Mouse (Mus musculus): ENCODE data around the gene Zic2. TPM values are rescaled to one million over a fixed set of nuclear protein-coding genes. Genes with fewer than 3 reads are reported as not detected.

Gene Zic2
- not detected in 2 replicates for polyA plus RNA-seq (2012; rRNA removed)

DNA sequence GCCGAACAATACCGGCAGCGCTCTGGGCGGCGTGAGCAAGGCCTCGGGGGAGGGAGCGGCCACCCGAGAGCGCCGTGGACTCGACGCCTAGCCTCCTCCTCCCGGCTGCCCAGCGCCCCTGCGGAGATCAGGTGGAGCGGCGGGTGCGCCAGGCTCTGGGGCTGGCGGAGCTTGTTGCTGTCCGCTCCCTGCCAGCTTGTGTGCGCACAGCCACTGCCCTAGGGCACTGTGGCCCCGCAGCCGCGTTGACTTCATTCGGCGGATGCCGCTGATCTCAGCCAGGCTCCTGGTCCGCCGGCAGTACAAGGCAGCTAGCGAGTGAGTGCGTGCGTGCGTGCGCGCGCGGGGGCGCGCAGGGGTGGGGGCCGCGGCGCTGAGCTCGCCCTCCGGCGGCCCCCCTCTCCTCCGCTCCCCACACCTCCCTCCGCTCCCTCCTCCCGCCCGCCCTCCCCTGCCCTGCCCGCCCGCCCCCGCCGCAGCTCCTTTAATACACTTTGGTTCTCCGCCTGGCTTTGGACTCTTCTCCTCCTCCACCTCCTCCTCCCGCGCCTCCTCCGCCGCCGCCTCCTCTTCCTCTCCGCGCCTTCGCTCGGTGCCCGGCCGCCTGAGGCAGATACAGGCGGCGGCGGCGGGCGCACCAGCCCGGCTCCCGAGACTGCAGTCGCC, at the start of gene Zic2:
Gene Zic2 (plus strand): TSS at position 545 of the 666 bp plus-strand sequence.
- no peak within 1 kb of the TSS for H3K27ac ChIP-seq (ENCODE audit: control insufficient read depth, insufficient read depth, low read length)
- H3K27me3 ChIP-seq (ENCODE audit: control insufficient read depth, insufficient read depth, low read length) = peaks cover 28% of the 10 kb centered on the region
- H3K36me3 ChIP-seq (ENCODE audit: control insufficient read depth, insufficient read depth, low read length) = no peaks in the 10 kb centered on the region
- under 1% methylated on average over 49 of the region's 73 CpGs for WGBS
- TF ChIP-seq POLR2A (IDR thresholded peaks at IDR 0.05; ENCODE audit: control insufficient read depth, extremely low read depth, insufficient read depth, low read length, poor library complexity) (no peak), CTCF (IDR thresholded peaks at IDR 0.05; ENCODE audit: borderline replicate concordance, control insufficient read depth, extremely low read depth, insufficient read depth, low read length, poor library complexity) (no peak)
- H3K4me1 ChIP-seq (replicated peaks; ENCODE audit: control insufficient read depth, insufficient read depth, low read length) = no peaks in the 10 kb centered on the region
- H3K4me3 ChIP-seq (ENCODE audit: control insufficient read depth, insufficient read depth, low read length) = no peak within 1 kb of the TSS
- DNase-seq = no peak

DNA sequence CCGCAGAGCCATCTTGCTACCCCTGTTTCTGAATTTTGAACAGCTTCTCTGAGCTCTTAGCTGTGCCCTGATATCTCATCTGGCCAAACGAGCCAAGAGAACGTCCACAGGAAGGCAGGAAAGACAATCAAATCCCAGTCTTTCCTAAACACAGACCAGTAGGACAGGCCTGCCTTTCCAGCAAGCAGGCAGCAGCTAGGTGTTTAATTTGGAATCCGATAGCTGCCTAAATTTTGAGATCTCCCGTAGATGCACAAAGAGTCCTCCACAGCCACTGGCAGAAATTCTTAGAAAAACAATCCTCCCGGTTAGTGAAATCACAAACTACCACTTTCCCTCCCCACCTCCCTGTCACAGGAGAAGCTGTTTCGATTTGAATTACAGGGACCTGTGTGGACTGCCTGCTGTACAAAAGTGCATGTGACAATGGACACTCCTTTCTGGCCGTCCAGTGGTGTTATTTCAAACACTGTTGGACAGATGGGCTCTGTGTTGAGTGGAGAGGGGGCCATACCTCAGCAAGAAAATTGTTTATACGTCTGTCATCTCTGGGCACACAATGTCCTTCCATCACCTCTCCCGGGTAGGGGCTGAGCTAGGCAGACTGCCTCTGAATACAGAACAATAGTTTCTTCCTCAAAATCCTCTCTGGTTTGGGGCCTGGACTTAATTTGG, 48.6 kb upstream of the Zic2 start:
- Histone ChIP-seq H3K27ac (ENCODE audit: control insufficient read depth, insufficient read depth, low read length) (no peak overlapping the region), H3K36me3 (ENCODE audit: control insufficient read depth, insufficient read depth, low read length) (no peaks in the 10 kb centered on the region), H3K4me3 (ENCODE audit: control insufficient read depth, insufficient read depth, low read length) (no peak overlapping the region), H3K4me1 (replicated peaks; ENCODE audit: control insufficient read depth, insufficient read depth, low read length) (no peaks in the 10 kb centered on the region), H3K27me3 (ENCODE audit: control insufficient read depth, insufficient read depth, low read length) (no peaks in the 10 kb centered on the region)
- DNase-seq = no peak
- TF ChIP-seq POLR2A (IDR thresholded peaks at IDR 0.05; ENCODE audit: control insufficient read depth, extremely low read depth, insufficient read depth, low read length, poor library complexity) (no peak), CTCF (IDR thresholded peaks at IDR 0.05; ENCODE audit: borderline replicate concordance, control insufficient read depth, extremely low read depth, insufficient read depth, low read length, poor library complexity) (no peak)
- WGBS = 84% methylated on average over 10 of the region's 10 CpGs

DNA sequence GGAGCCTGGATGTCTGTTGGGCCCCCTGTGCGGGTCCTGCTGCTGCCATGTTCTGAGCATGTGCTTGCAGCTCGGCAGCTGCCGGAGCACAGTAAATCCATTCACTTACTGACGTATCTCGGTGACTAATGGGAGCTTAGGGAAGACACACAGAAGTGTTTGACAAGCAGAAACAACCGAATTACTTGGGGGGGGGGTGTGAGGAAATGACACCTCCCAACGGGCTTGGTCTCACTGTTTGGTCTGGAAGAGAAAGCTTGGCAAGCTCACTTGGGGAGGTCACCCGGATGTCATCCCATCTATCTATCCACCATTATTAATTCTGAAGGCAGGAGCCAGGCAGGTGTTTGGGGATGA, 48.1 kb upstream of the Zic2 start:
- no peaks in the 10 kb centered on the region for H3K4me1 ChIP-seq (replicated peaks; ENCODE audit: control insufficient read depth, insufficient read depth, low read length)
- 92% methylated on average over 8 of the region's 8 CpGs for WGBS
- no peaks in the 10 kb centered on the region for H3K36me3 ChIP-seq (ENCODE audit: control insufficient read depth, insufficient read depth, low read length)
- no peaks in the 10 kb centered on the region for H3K27me3 ChIP-seq (ENCODE audit: control insufficient read depth, insufficient read depth, low read length)
- no peak for TF ChIP-seq CTCF (IDR thresholded peaks at IDR 0.05; ENCODE audit: borderline replicate concordance, control insufficient read depth, extremely low read depth, insufficient read depth, low read length, poor library complexity)
- no peak for TF ChIP-seq POLR2A (IDR thresholded peaks at IDR 0.05; ENCODE audit: control insufficient read depth, extremely low read depth, insufficient read depth, low read length, poor library complexity)
- no peak for DNase-seq
- H3K4me3 ChIP-seq (ENCODE audit: control insufficient read depth, insufficient read depth, low read length) = no peak overlapping the region
- no peak overlapping the region for H3K27ac ChIP-seq (ENCODE audit: control insufficient read depth, insufficient read depth, low read length)

DNA sequence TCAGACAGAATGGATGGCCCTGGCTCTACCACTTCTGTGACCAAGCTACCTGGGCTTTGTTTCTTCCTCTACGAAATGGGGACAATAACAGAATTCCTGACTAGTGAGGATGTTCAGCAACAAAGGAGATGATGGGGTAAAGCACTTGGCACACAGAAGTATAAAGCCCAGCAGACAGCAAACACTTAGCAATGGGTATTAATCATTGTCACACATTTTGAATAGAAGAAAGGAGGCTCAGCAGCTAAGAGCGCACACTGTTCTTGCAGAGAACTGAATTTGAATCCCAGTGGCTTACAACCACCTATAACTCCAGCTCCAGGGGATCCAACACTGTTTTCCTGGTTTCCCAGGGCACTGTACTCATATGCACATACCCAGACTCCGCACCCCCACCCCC, 47.6 kb upstream of the Zic2 start:
- no peaks in the 10 kb centered on the region for H3K27me3 ChIP-seq (ENCODE audit: control insufficient read depth, insufficient read depth, low read length)
- WGBS = 91% methylated on average over 3 of the region's 3 CpGs
- no peaks in the 10 kb centered on the region for H3K4me1 ChIP-seq (replicated peaks; ENCODE audit: control insufficient read depth, insufficient read depth, low read length)
- no peak overlapping the region for H3K27ac ChIP-seq (ENCODE audit: control insufficient read depth, insufficient read depth, low read length)
- H3K4me3 ChIP-seq (ENCODE audit: control insufficient read depth, insufficient read depth, low read length) = no peak overlapping the region
- no peak for TF ChIP-seq POLR2A (IDR thresholded peaks at IDR 0.05; ENCODE audit: control insufficient read depth, extremely low read depth, insufficient read depth, low read length, poor library complexity)
- no peak for TF ChIP-seq CTCF (IDR thresholded peaks at IDR 0.05; ENCODE audit: borderline replicate concordance, control insufficient read depth, extremely low read depth, insufficient read depth, low read length, poor library complexity)
- H3K36me3 ChIP-seq (ENCODE audit: control insufficient read depth, insufficient read depth, low read length) = no peaks in the 10 kb centered on the region
- no peak for DNase-seq

DNA sequence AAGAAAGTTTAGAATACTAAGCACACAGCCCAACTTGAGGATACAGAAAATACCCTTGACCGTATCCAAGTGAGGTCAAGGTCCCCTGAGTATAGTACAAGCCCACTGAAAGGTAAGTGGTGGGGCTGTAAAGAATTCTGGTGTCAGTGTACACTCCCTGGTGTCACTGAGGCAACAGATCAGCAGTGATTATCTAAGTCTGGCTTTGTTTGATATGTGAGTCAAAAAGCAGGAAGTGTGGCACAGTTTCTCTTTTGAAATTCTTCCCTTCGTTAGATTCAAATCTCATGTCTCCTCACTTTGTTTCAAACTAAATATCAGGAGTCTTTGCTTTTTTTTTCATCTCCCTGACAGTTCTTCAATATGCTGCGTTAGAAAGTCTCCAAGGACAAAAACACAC, 42.7 kb upstream of the Zic2 start:
- DNase-seq = no peak
- H3K27ac ChIP-seq (ENCODE audit: control insufficient read depth, insufficient read depth, low read length) = no peak overlapping the region
- TF ChIP-seq CTCF (IDR thresholded peaks at IDR 0.05; ENCODE audit: borderline replicate concordance, control insufficient read depth, extremely low read depth, insufficient read depth, low read length, poor library complexity) (no peak), POLR2A (IDR thresholded peaks at IDR 0.05; ENCODE audit: control insufficient read depth, extremely low read depth, insufficient read depth, low read length, poor library complexity) (no peak)
- H3K4me3 ChIP-seq (ENCODE audit: control insufficient read depth, insufficient read depth, low read length) = no peak overlapping the region
- WGBS = 59% methylated on average over 3 of the region's 3 CpGs
- no peaks in the 10 kb centered on the region for H3K4me1 ChIP-seq (replicated peaks; ENCODE audit: control insufficient read depth, insufficient read depth, low read length)
- H3K36me3 ChIP-seq (ENCODE audit: control insufficient read depth, insufficient read depth, low read length) = no peaks in the 10 kb centered on the region
- no peaks in the 10 kb centered on the region for H3K27me3 ChIP-seq (ENCODE audit: control insufficient read depth, insufficient read depth, low read length)

DNA sequence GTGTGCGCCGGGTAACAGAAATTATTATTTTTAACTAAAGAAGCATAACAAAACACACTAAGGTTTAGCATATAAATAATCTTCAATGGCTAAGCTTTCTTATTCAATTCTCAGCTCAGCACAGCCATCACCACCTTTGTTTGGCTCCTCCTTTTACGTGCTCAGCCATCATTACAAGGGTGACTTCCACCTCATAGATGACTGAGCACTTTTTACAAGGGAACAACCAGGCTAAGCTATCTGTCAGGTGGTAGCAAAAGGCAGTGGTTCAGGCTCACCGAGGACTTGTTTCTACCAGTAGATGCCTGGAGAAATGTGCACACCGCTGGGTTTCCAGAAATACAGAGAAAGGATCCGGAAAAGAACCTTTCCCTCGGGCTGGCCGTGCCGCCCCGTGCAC, 41.2 kb upstream of the Zic2 start:
- H3K27me3 ChIP-seq (ENCODE audit: control insufficient read depth, insufficient read depth, low read length) = no peaks in the 10 kb centered on the region
- H3K27ac ChIP-seq (ENCODE audit: control insufficient read depth, insufficient read depth, low read length) = no peak overlapping the region
- DNase-seq = no peak
- no peaks in the 10 kb centered on the region for H3K36me3 ChIP-seq (ENCODE audit: control insufficient read depth, insufficient read depth, low read length)
- no peak overlapping the region for H3K4me3 ChIP-seq (ENCODE audit: control insufficient read depth, insufficient read depth, low read length)
- H3K4me1 ChIP-seq (replicated peaks; ENCODE audit: control insufficient read depth, insufficient read depth, low read length) = no peaks in the 10 kb centered on the region
- TF ChIP-seq POLR2A (IDR thresholded peaks at IDR 0.05; ENCODE audit: control insufficient read depth, extremely low read depth, insufficient read depth, low read length, poor library complexity) (no peak), CTCF (IDR thresholded peaks at IDR 0.05; ENCODE audit: borderline replicate concordance, control insufficient read depth, extremely low read depth, insufficient read depth, low read length, poor library complexity) (no peak)
- 82% methylated on average over 10 of the region's 10 CpGs for WGBS
